Mouse (Mus musculus) lung, embryonic 14.5 days (tissue): ENCODE measurements around the gene 9130019O22Rik. TPM values are rescaled to one million over a fixed set of nuclear protein-coding genes. Genes with fewer than 3 reads are reported as not detected.

Experiments
- ATAC-seq: fragments of 200-750 bp; cut with Nextera tagmentation; 2 replicates; pipeline ENCODE4 v1.8.0; 2017; ENCODE audit warnings: mild to moderate bottlenecking, moderate TSS enrichment, moderate library complexity; ENCODE audit not compliant: insufficient read depth
- DNase-seq: peaks from one replicate; pipeline ENCODE4 v3.0.0-alpha.2; 2015
- H3K27ac ChIP-seq: fragments of 300-500 bp; sonication (generic); 2 replicates; pipeline ENCODE4 v1.5.1; 2014; ENCODE audit warnings: low read depth, mild to moderate bottlenecking, moderate library complexity
- H3K27me3 ChIP-seq: fragments of 300-500 bp; sonication (generic); 2 replicates; pipeline ENCODE4 v1.6.1; 2014; ENCODE audit warnings: low read length, control low read depth; ENCODE audit not compliant: insufficient read depth
- H3K36me3 ChIP-seq: fragments of 300-500 bp; sonication (generic); 2 replicates; pipeline ENCODE4 v1.6.1; 2014; ENCODE audit warnings: control low read depth; ENCODE audit not compliant: insufficient read depth
- H3K4me1 ChIP-seq: fragments of 300-500 bp; sonication (generic); 2 replicates; pipeline ENCODE4 v1.6.1; 2014; ENCODE audit warnings: antibody characterized with exemption, control low read depth; ENCODE audit not compliant: insufficient read depth
- H3K4me2 ChIP-seq: fragments of 300-500 bp; sonication (generic); 2 replicates; pipeline ENCODE4 v1.6.1; 2014; ENCODE audit warnings: mild to moderate bottlenecking
- H3K4me3 ChIP-seq: fragments of 300-500 bp; sonication (generic); 2 replicates; pipeline ENCODE4 v1.5.1; 2014; ENCODE audit warnings: low read depth, low read length
- H3K9ac ChIP-seq: fragments of 300-500 bp; sonication (generic); 2 replicates; pipeline ENCODE4 v1.6.1; 2014
- H3K9me3 ChIP-seq: fragments of 300-500 bp; sonication (generic); 2 replicates; pipeline ENCODE4 v1.6.1; 2016; ENCODE audit warnings: low read depth, low read length, control low read depth
- CTCF ChIP-seq: IDR thresholded peaks from 2 replicates; pipeline ENCODE4 v1.5.1; 2016; ENCODE audit warnings: antibody characterized with exemption, low read depth
- WGBS: fragments of 180-500 bp; shearing (Covaris S2); extraction: QIAGEN DNeasy Blood & Tissue Kit; methylation state at CpG from one replicate; pipeline ENCODE4 v1.1.7; 2014; 5-methylcytosine and 5-hydroxymethylcytosine counted together
- polyA plus RNA-seq: library from polyadenylated mRNA; unstranded; fragments of >200 nt; fragmentation: Nextera tagmentation; extraction: Ambion mirVana; gene quantifications from 2 replicates; pipeline ENCODE4 v1.2.1, GENCODE M21; 2014

The 9130019O22Rik gene
- polyA plus RNA-seq, 1 experiment from 2014 or later, result 5.6 TPM

GRCm38 (mm10) chr7:127341356-127341755 is 45.6 kb downstream of the 9130019O22Rik start:
- ATAC-seq (no peak), DNase-seq (no peak)
- Histone ChIP-seq H3K4me1 (no peaks in the 10 kb centered on the region), H3K27ac (no peak overlapping the region), H3K4me3 (no peak overlapping the region), H3K9ac (no peak overlapping the region), H3K4me2 (no peak overlapping the region), H3K36me3 (peaks cover 28% of the 10 kb centered on the region), H3K27me3 (no peaks in the 10 kb centered on the region), H3K9me3 (no peaks in the 10 kb centered on the region)
- no peak for TF ChIP-seq CTCF
- 98% methylated on average over 8 of the region's 8 CpGs for WGBS

GRCm38 (mm10) chr7:127337636-127338035 is 49.3 kb downstream of the 9130019O22Rik start:
- no peak overlapping the region for H3K4me3 ChIP-seq
- ATAC-seq (no peak), DNase-seq (no peak)
- no peaks in the 10 kb centered on the region for H3K27me3 ChIP-seq
- H3K36me3 ChIP-seq, result peaks cover 12% of the 10 kb centered on the region
- no peak for TF ChIP-seq CTCF
- WGBS, result 63% methylated on average over 4 of the region's 4 CpGs
- no peak overlapping the region for H3K27ac ChIP-seq
- no peaks in the 10 kb centered on the region for H3K9me3 ChIP-seq
- H3K4me2 ChIP-seq, result no peak overlapping the region
- no peaks in the 10 kb centered on the region for H3K4me1 ChIP-seq
- H3K9ac ChIP-seq, result no peak overlapping the region

DNA sequence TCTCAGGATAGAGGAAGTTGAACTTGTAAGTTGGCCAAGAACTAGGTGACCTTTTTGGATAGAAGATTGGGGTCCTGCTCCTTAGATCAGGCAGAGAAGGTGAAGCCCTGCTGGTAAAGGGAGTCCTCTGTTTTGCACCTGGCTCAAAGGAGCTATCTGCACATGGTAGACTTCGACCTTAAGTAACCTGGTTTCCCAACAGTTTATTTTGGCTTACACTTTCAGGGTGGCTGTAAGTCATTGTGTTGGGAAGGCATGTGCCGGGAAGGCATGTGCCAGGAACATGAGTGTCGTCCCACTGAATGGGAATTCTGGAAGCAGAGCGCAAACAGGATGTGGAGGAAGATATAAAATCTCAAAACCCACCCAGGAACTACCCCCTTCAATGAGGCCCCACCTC is 51.4 kb downstream of the 9130019O22Rik start:
- Histone ChIP-seq H3K9ac (no peak overlapping the region), H3K4me2 (no peak overlapping the region), H3K4me3 (no peak overlapping the region), H3K27me3 (no peaks in the 10 kb centered on the region), H3K36me3 (no peaks in the 10 kb centered on the region), H3K4me1 (no peaks in the 10 kb centered on the region), H3K9me3 (no peaks in the 10 kb centered on the region), H3K27ac (no peak overlapping the region)
- WGBS, result 66% methylated on average over 4 of the region's 4 CpGs
- DNase-seq (no peak), ATAC-seq (no peak)
- TF ChIP-seq CTCF, result no peak

DNA sequence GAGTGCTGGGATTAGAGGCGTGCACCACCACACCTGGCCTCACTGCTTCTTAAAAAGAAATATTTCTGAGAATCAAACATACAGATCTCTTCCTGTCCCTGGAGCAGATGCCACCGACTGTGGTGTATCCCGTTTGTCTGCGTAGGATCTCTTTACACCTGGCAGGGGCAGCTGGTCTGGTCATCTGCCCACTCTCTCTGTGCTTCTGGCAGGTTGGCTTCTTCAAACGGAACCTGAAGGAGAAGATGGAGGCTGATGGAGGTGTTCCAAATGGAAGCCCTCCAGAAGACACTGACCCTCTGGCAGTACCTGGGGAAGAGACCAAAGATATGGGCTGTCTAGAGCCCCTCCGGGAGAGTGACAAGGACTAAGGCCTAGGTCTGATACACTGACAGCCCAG is 53.7 kb downstream of the 9130019O22Rik start:
- Histone ChIP-seq H3K4me1 (no peaks in the 10 kb centered on the region), H3K9me3 (no peaks in the 10 kb centered on the region), H3K4me3 (no peak overlapping the region), H3K36me3 (no peaks in the 10 kb centered on the region), H3K27me3 (no peaks in the 10 kb centered on the region), H3K9ac (no peak overlapping the region), H3K4me2 (no peak overlapping the region), H3K27ac (no peak overlapping the region)
- ATAC-seq, result no peak
- WGBS, result 78% methylated on average over 6 of the region's 6 CpGs
- DNase-seq, result no peak
- TF ChIP-seq CTCF, result no peak

Other genes starting within 250 kb of the 9130019O22Rik start
- 0.20 TPM in 1 of 2 replicates, not detected in the other for gene Spn, start 249.3 kb downstream of the 9130019O22Rik start, polyA plus RNA-seq
- gene Cd2bp2, start 191.1 kb downstream of the 9130019O22Rik start, polyA plus RNA-seq, result 54.6 and 59.6 TPM in 2 replicates
- 26.0 and 33.7 TPM in 2 replicates for gene Tbc1d10b, start 178.7 kb downstream of the 9130019O22Rik start, polyA plus RNA-seq
- 8.6 and 12.2 TPM in 2 replicates for gene Mylpf, start 178.3 kb downstream of the 9130019O22Rik start, polyA plus RNA-seq
- 21.2 and 24.3 TPM in 2 replicates for gene Zfp553, start 154.1 kb downstream of the 9130019O22Rik start, polyA plus RNA-seq
- 20.1 and 20.3 TPM in 2 replicates for gene Sept1, start 154.0 kb downstream of the 9130019O22Rik start, polyA plus RNA-seq
- gene Zfp771, start 142.9 kb downstream of the 9130019O22Rik start, polyA plus RNA-seq, result 52.8 and 54.7 TPM in 2 replicates
- 202 and 226 TPM in 2 replicates for gene Dctpp1, start 126.5 kb downstream of the 9130019O22Rik start, polyA plus RNA-seq
- 85.3 and 90.4 TPM in 2 replicates for gene Sephs2, start 113.1 kb downstream of the 9130019O22Rik start, polyA plus RNA-seq
- 1.0 and 1.6 TPM in 2 replicates for gene Itgal, start 90.9 kb downstream of the 9130019O22Rik start, polyA plus RNA-seq
- gene Zfp768, start 41.6 kb downstream of the 9130019O22Rik start, polyA plus RNA-seq, result 4.7 and 6.5 TPM in 2 replicates
- 6.7 and 8.5 TPM in 2 replicates for gene Zfp747, start 11.1 kb downstream of the 9130019O22Rik start, polyA plus RNA-seq
- gene E430018J23Rik, start 6.5 kb upstream of the 9130019O22Rik start, polyA plus RNA-seq, result 4.9 and 7.1 TPM in 2 replicates
- gene Zfp764, start 19.7 kb upstream of the 9130019O22Rik start, polyA plus RNA-seq, result 9.3 and 10.4 TPM in 2 replicates
- 21.6 and 22.6 TPM in 2 replicates for gene Zfp688, start 34.9 kb upstream of the 9130019O22Rik start, polyA plus RNA-seq
- 9.6 and 9.8 TPM in 2 replicates for gene Zfp689, start 62.0 kb upstream of the 9130019O22Rik start, polyA plus RNA-seq
- 44.3 TPM in 2 replicates for gene Prr14, start 72.4 kb upstream of the 9130019O22Rik start, polyA plus RNA-seq
- gene Fbrs, start 92.0 kb upstream of the 9130019O22Rik start, polyA plus RNA-seq, result 12.8 and 16.1 TPM in 2 replicates
- 61.6 and 71.3 TPM in 2 replicates for gene Srcap, start 124.8 kb upstream of the 9130019O22Rik start, polyA plus RNA-seq
- gene Gm42715, start 132.4 kb upstream of the 9130019O22Rik start, polyA plus RNA-seq, result 19.6 and 20.5 TPM in 2 replicates
- 4.0 and 6.3 TPM in 2 replicates for gene Tmem265, start 174.2 kb upstream of the 9130019O22Rik start, polyA plus RNA-seq
- 31.3 and 39.3 TPM in 2 replicates for gene Phkg2, start 186.2 kb upstream of the 9130019O22Rik start, polyA plus RNA-seq
- gene Ccdc189, start 201.4 kb upstream of the 9130019O22Rik start, polyA plus RNA-seq, result 8.6 and 9.1 TPM in 2 replicates
- gene Rnf40, start 201.6 kb upstream of the 9130019O22Rik start, polyA plus RNA-seq, result 46.7 and 47.6 TPM in 2 replicates
- gene Zfp629, start 228.6 kb upstream of the 9130019O22Rik start, polyA plus RNA-seq, result 14.2 and 16.9 TPM in 2 replicates